Mouse (Mus musculus): ENCODE data around the gene Gipc3. TPM values are rescaled to one million over a fixed set of nuclear protein-coding genes. Genes with fewer than 3 reads are reported as not detected.

The Gipc3 gene
- polyA plus RNA-seq, 1 experiment = 1.3 TPM

DNA sequence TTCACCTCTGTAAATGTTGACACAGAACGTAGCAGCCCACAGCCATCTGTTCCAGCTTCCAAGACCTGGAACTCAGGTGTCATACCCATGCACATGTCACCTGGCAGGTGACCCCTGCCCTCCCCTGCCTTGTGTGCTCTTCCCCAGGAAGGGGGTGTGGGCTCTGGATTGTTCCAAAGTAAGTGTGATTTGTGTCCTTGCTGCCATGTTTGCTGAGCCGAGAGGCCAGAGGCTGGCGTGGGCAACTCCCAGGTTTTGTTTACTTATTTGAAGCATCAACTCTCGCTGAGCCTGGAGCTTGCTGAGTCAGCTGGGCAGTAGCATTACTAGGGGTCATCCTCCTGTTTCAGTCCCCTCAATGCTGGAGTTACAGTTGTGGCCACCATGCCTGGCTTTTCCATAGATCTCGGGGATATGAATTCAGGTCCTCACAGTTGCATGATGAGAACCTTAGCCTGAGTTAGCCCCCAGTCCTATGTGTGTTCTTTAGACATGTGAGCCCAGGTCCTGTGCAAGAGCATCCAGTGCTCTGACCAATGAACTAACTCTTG is 45.5 kb upstream of the Gipc3 start, which contains the start of gene Gm48552:
Gm48552 (plus strand) TSS at position 501 of the 551 bp plus-strand sequence.
- 92% methylated on average over 5 of the region's 5 CpGs for WGBS
- DNase-seq (ENCODE audit: low read depth in 1 of 2, low spot score in 2 of 2) = no peak
- no peaks in the 10 kb centered on the region for H3K27me3 ChIP-seq (ENCODE audit: control insufficient read depth, insufficient read depth, low read length)
- H3K36me3 ChIP-seq (ENCODE audit: control insufficient read depth, insufficient read depth, low read length) = peaks cover 14% of the 10 kb centered on the region
- no peak within 1 kb of the TSS for H3K27ac ChIP-seq (ENCODE audit: insufficient read depth, low read length)
- H3K4me3 ChIP-seq (ENCODE audit: extremely low read depth, insufficient read depth, insufficient read length) = no peak within 1 kb of the TSS
- peaks cover 16% of the 10 kb centered on the region; the same call in 1 of the 2 replicates for H3K4me1 ChIP-seq (ENCODE audit: control insufficient read depth, insufficient read depth, insufficient read length)
- TF ChIP-seq POLR2A (IDR thresholded peaks at IDR 0.05; ENCODE audit: low read depth, low read length) = no peak
- no peak for TF ChIP-seq CTCF (IDR thresholded peaks at IDR 0.05; ENCODE audit: extremely low read depth, insufficient read depth, insufficient read length, insufficient replicate concordance)

DNA sequence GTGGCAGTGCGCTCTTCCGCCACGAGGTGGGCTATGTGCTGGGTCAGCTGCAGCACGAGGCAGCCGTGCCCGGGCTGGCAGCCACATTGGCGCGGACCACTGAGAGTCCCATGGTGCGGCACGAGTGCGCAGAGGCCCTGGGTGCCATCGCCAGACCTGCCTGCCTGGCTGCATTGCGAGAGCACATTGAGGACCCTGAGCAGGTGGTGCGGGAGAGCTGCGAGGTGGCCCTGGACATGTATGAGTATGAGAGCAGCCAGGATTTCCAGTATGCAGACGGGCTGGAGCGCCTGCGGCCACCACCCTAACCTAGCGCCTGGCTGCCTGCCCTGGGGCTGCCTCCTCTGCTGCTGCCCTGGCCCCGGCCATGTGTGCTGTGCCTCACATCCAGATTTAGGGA is 44.6 kb upstream of the Gipc3 start:
- TF ChIP-seq POLR2A (IDR thresholded peaks at IDR 0.05; ENCODE audit: low read depth, low read length) (no peak), CTCF (IDR thresholded peaks at IDR 0.05; ENCODE audit: extremely low read depth, insufficient read depth, insufficient read length, insufficient replicate concordance) (no peak)
- Histone ChIP-seq H3K4me3 (ENCODE audit: extremely low read depth, insufficient read depth, insufficient read length) (no peak overlapping the region), H3K36me3 (ENCODE audit: control insufficient read depth, insufficient read depth, low read length) (peaks cover 14% of the 10 kb centered on the region), H3K27me3 (ENCODE audit: control insufficient read depth, insufficient read depth, low read length) (no peaks in the 10 kb centered on the region), H3K4me1 (ENCODE audit: control insufficient read depth, insufficient read depth, insufficient read length) (peaks cover 9% of the 10 kb centered on the region; the same call in 1 of the 2 replicates), H3K27ac (ENCODE audit: insufficient read depth, low read length) (no peak overlapping the region)
- DNase-seq (ENCODE audit: low read depth in 1 of 2, low spot score in 2 of 2) = no peak
- WGBS = 95% methylated on average over 20 of the region's 20 CpGs

DNA sequence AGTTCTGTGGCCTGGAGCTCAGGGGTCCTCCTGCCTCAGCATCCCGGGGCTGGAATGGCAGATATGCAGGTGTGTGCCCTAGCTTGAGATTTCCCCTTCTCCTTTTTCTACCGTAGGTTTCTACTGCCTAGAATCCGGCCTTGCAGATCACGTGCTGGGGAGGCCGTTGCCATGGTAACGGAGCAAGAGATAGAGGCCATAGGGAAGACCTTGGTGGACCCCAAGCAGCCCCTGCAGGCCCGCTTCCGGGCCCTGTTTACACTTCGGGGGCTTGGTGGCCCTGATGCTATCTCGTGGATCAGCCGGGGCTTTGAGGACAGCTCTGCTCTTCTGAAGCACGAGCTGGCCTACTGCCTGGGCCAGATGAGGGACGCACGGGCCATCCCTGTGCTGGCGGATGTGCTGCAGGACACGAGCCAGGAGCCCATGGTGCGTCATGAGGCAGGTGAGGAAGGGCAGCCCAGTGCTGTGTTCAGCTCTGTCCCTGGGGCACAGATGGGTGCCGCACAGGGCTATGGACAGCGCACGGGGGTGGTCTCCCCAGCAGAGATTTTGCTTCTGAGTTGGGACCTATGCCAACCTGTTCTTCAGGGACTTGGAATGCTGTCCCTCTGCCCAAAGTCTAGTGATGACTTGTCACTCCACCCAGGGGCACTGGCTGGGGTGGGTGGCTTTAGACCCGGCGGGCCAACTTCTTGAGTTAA is 42.7 kb upstream of the Gipc3 start:
- WGBS = 82% methylated on average over 22 of the region's 22 CpGs
- Histone ChIP-seq H3K4me3 (ENCODE audit: extremely low read depth, insufficient read depth, insufficient read length) (no peak overlapping the region), H3K27ac (ENCODE audit: insufficient read depth, low read length) (no peak overlapping the region), H3K27me3 (ENCODE audit: control insufficient read depth, insufficient read depth, low read length) (no peaks in the 10 kb centered on the region), H3K36me3 (ENCODE audit: control insufficient read depth, insufficient read depth, low read length) (peaks cover 14% of the 10 kb centered on the region), H3K4me1 (ENCODE audit: control insufficient read depth, insufficient read depth, insufficient read length) (peaks cover 7% of the 10 kb centered on the region; the same call in 1 of the 2 replicates)
- DNase-seq (ENCODE audit: low read depth in 1 of 2, low spot score in 2 of 2) = no peak
- TF ChIP-seq POLR2A (IDR thresholded peaks at IDR 0.05; ENCODE audit: low read depth, low read length) (no peak), CTCF (IDR thresholded peaks at IDR 0.05; ENCODE audit: extremely low read depth, insufficient read depth, insufficient read length, insufficient replicate concordance) (no peak)

DNA sequence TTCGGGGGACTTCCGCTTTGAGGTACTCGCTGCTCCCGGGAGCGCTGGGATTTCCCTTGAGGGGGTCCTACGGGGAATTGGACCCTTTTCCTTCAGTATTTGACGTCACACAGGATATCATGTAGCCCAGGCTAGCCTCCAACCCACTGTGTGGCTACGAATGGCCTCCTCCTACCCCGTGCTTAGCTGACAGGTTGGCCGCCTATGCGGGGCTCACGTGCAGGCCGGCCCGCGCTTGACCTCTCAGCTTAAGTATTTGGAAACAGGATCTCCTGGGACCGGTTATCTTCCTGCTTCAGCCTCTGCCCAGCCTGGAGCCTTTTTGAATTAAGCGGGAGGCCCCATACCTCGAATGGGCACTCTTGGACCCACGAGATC is 41.5 kb upstream of the Gipc3 start:
- TF ChIP-seq CTCF (IDR thresholded peaks at IDR 0.05; ENCODE audit: extremely low read depth, insufficient read depth, insufficient read length, insufficient replicate concordance) (no peak), POLR2A (IDR thresholded peaks at IDR 0.05; ENCODE audit: low read depth, low read length) (no peak)
- Histone ChIP-seq H3K27ac (ENCODE audit: insufficient read depth, low read length) (peak overlapping the region; percentile 67), H3K36me3 (ENCODE audit: control insufficient read depth, insufficient read depth, low read length) (peaks cover 14% of the 10 kb centered on the region), H3K4me1 (ENCODE audit: control insufficient read depth, insufficient read depth, insufficient read length) (peaks cover 7% of the 10 kb centered on the region; the same call in 1 of the 2 replicates), H3K4me3 (ENCODE audit: extremely low read depth, insufficient read depth, insufficient read length) (peak overlapping the region; percentile 69), H3K27me3 (ENCODE audit: control insufficient read depth, insufficient read depth, low read length) (no peaks in the 10 kb centered on the region)
- under 1% methylated on average over 19 of the region's 19 CpGs for WGBS
- no peak for DNase-seq (ENCODE audit: low read depth in 1 of 2, low spot score in 2 of 2)

DNA sequence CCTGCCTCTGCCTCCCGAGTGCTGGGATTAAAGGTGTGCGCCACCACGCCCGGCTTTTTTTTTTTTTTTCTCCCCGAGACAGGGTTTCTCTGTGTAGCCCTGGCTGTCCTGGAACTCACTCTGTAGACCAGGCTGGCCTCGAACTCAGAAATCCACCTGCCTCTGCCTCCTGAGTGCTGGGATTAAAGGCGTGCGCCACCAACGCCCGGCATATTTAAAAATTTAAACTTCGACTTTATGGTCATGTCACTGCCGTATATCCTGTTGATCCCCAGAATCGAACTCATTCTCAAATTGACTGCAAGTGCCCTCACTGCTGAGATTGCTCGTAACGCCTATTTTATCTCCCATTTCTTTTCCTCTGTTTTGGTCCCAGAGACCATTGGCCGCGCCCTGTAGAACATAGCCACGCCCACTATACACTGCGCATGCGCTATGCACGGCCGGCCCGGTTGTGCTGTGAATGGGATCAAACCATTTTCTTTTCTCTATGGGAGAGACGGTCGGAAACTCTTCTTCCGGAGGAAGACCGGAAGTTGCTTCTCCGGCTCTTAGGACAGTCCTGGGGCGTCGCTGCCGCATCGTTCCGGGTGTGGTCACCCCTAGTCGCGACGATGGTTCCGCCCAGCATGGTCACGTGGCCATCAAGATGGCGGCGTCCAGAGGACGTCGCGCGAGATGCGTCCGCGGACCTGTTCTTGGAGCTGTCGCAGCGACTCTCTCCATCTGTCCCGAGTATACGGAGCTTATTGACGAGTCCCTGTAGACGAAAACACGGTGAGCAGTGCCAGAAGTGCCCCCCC is 40.9 kb upstream of the Gipc3 start, which contains the start of the genes Dohh and Gm48551:
Dohh (plus strand) TSS at position 627 of the 803 bp plus-strand sequence.
Gm48551 (plus strand) TSS at position 665 of the 803 bp plus-strand sequence.
- peak within 1 kb of the TSS; percentile 69 for H3K4me3 ChIP-seq (ENCODE audit: extremely low read depth, insufficient read depth, insufficient read length)
- 9% methylated on average over 54 of the region's 54 CpGs for WGBS

DNA sequence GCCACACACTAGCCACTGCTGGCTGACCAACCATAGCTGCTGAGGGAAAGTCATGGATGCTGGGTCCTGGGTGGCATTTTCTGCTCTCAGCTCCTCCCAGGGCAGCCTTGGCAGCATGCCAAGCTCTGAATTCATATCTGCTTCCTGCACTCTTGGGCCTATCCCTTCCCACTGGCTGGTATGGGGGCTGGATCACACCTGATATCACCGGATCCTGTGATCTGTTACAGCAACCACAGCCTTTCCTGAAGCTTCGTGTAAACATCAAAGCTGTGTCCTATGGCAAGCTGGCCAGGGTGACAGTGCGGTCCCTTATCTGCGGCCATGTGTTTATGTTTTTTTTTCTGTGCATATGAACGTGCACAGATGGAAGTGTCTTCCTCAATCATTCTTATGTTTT is 39.0 kb upstream of the Gipc3 start:
- no peak for DNase-seq (ENCODE audit: low read depth in 1 of 2, low spot score in 2 of 2)
- no peak overlapping the region for H3K4me3 ChIP-seq (ENCODE audit: extremely low read depth, insufficient read depth, insufficient read length)
- peaks cover 15% of the 10 kb centered on the region; the same call in 1 of the 2 replicates for H3K4me1 ChIP-seq (ENCODE audit: control insufficient read depth, insufficient read depth, insufficient read length)
- H3K36me3 ChIP-seq (ENCODE audit: control insufficient read depth, insufficient read depth, low read length) = peaks cover 4% of the 10 kb centered on the region
- WGBS = 22% methylated on average over 5 of the region's 5 CpGs
- TF ChIP-seq POLR2A (IDR thresholded peaks at IDR 0.05; ENCODE audit: low read depth, low read length) (no peak), CTCF (IDR thresholded peaks at IDR 0.05; ENCODE audit: extremely low read depth, insufficient read depth, insufficient read length, insufficient replicate concordance) (no peak)
- H3K27ac ChIP-seq (ENCODE audit: insufficient read depth, low read length) = peak overlapping the region; percentile 74
- no peaks in the 10 kb centered on the region for H3K27me3 ChIP-seq (ENCODE audit: control insufficient read depth, insufficient read depth, low read length)

More for the DNA sequence above, 40.9 kb upstream of the Gipc3 start, which contains the start of the genes Dohh and Gm48551:
- H3K27ac ChIP-seq (ENCODE audit: insufficient read depth, low read length) = peak within 1 kb of the TSS; percentile 67
- H3K27me3 ChIP-seq (ENCODE audit: control insufficient read depth, insufficient read depth, low read length) = no peaks in the 10 kb centered on the region
- H3K4me1 ChIP-seq (ENCODE audit: control insufficient read depth, insufficient read depth, insufficient read length) = peaks cover 9% of the 10 kb centered on the region; the same call in 1 of the 2 replicates
- H3K36me3 ChIP-seq (ENCODE audit: control insufficient read depth, insufficient read depth, low read length) = peaks cover 14% of the 10 kb centered on the region
- TF ChIP-seq CTCF (IDR thresholded peaks at IDR 0.05; ENCODE audit: extremely low read depth, insufficient read depth, insufficient read length, insufficient replicate concordance) = no peak
- TF ChIP-seq POLR2A (IDR thresholded peaks at IDR 0.05; ENCODE audit: low read depth, low read length) = peak; percentile 89
- DNase-seq (ENCODE audit: low read depth in 1 of 2, low spot score in 2 of 2) = peak; percentile 96 to 98
